Mouse (Mus musculus): ENCODE results near the gene Nat8f2.

Gene Nat8f2

GRCm38 (mm10) chr6:85825886-85826285 lies 43.1 kb downstream of the Nat8f2 start:
- DNase-seq (ENCODE audit: low read depth, low spot score): no peak

- no peak for DNase-seq (ENCODE audit: low read depth, low spot score)
Measured at GRCm38 (mm10) chr6:85823382-85824090, 45.4 kb downstream of the Nat8f2 start.

- DNase-seq (ENCODE audit: low read depth, low spot score): no peak
Measured at GRCm38 (mm10) chr6:85822286-85822685, 46.7 kb downstream of the Nat8f2 start.

- no peak for DNase-seq (ENCODE audit: low read depth, low spot score)
Measured at GRCm38 (mm10) chr6:85820837-85821236, 48.1 kb downstream of the Nat8f2 start, which contains the start of the genes Nat8f6 and Nat8f5. TSS of gene Nat8f6 (minus strand) at chr6:85820954. TSS of gene Nat8f5 (minus strand) at chr6:85820972.

- no peak for DNase-seq (ENCODE audit: low read depth, low spot score)
Measured at GRCm38 (mm10) chr6:85818338-85818737, 50.6 kb downstream of the Nat8f2 start.

Data from retina, postnatal 7 days (tissue).